Mouse (Mus musculus) heart, embryonic 14.5 days (tissue): ENCODE data around the gene Gm29609. TPM values are rescaled to one million over a fixed set of nuclear protein-coding genes. Genes with fewer than 3 reads are reported as not detected.

Experiments
- ATAC-seq: fragments of 200-750 bp; cut with Nextera tagmentation; 2 replicates; pipeline ENCODE4 v1.8.0; 2017; ENCODE audit warnings: low read depth, moderate TSS enrichment; ENCODE audit not compliant: insufficient number of reproducible peaks, insufficient read depth, low FRiP score
- H3K27ac ChIP-seq, 2 experiments: fragments of 200-500 bp in 1 of 2; fragments of 300-500 bp in 1 of 2; sonication (generic) in 1 of 2; replicated peaks in 1 of 2; 2 replicates each; pipeline ENCODE4 v1.5.1; 2012 to 2014; ENCODE audit warnings: low read depth in 2 of 2, low read length in 2 of 2, control low read depth in 1 of 2, mild to moderate bottlenecking in 1 of 2, mixed read lengths in 1 of 2; ENCODE audit not compliant: control insufficient read depth in 1 of 2, insufficient read depth in 1 of 2
- H3K27me3 ChIP-seq: fragments of 300-500 bp; sonication (generic); 2 replicates; pipeline ENCODE4 v1.6.1; 2014; ENCODE audit warnings: mild to moderate bottlenecking, low read length, control low read depth; ENCODE audit not compliant: control insufficient read depth, insufficient read depth
- H3K36me3 ChIP-seq: fragments of 300-500 bp; sonication (generic); 2 replicates; pipeline ENCODE4 v1.6.1; 2014; ENCODE audit warnings: mild to moderate bottlenecking, control low read depth, low read length, mixed read lengths; ENCODE audit not compliant: control insufficient read depth, insufficient read depth
- H3K4me1 ChIP-seq, 2 experiments: fragments of 200-500 bp in 1 of 2; fragments of 300-500 bp in 1 of 2; sonication (generic) in 1 of 2; 2 replicates each; pipeline ENCODE4 v1.6.1; 2012 to 2014; ENCODE audit warnings: low read length in 2 of 2, control low read depth in 1 of 2, mixed read lengths in 1 of 2; ENCODE audit not compliant: control insufficient read depth in 2 of 2, insufficient read depth in 2 of 2
- H3K4me2 ChIP-seq: fragments of 300-500 bp; sonication (generic); 2 replicates; pipeline ENCODE4 v1.6.1; 2014; ENCODE audit warnings: mild to moderate bottlenecking, low read length
- H3K4me3 ChIP-seq, 2 experiments: fragments of 200-500 bp in 1 of 2; fragments of 300-500 bp in 1 of 2; sonication (generic) in 1 of 2; 2 replicates each; pipeline ENCODE4 v1.5.1; 2012 to 2014; ENCODE audit warnings: low read length in 2 of 2, mild to moderate bottlenecking in 2 of 2, control low read depth in 1 of 2, low read depth in 1 of 2, moderate library complexity in 1 of 2; ENCODE audit not compliant: control insufficient read depth in 1 of 2, insufficient read depth in 1 of 2
- H3K9ac ChIP-seq: fragments of 300-500 bp; sonication (generic); 2 replicates; pipeline ENCODE4 v1.6.1; 2014; ENCODE audit warnings: mild to moderate bottlenecking, low read length
- H3K9me3 ChIP-seq: fragments of 300-500 bp; sonication (generic); 2 replicates; pipeline ENCODE4 v1.6.1; 2016; ENCODE audit warnings: low read length, control low read depth; ENCODE audit not compliant: control insufficient read depth
- WGBS: fragments of 180-500 bp; shearing (Covaris S2); extraction: QIAGEN DNeasy Blood & Tissue Kit; methylation state at CpG from one replicate; pipeline ENCODE4 v1.1.7; 2014; 5-methylcytosine and 5-hydroxymethylcytosine counted together
- polyA plus RNA-seq: library from polyadenylated mRNA; unstranded; fragments of >200 nt; fragmentation: Nextera tagmentation; extraction: Ambion mirVana; gene quantifications from 2 replicates; pipeline ENCODE4 v1.2.1, GENCODE M21; 2014

Gm29609 gene
- polyA plus RNA-seq, 1 experiment from 2014 or later: 1.1 TPM

DNA sequence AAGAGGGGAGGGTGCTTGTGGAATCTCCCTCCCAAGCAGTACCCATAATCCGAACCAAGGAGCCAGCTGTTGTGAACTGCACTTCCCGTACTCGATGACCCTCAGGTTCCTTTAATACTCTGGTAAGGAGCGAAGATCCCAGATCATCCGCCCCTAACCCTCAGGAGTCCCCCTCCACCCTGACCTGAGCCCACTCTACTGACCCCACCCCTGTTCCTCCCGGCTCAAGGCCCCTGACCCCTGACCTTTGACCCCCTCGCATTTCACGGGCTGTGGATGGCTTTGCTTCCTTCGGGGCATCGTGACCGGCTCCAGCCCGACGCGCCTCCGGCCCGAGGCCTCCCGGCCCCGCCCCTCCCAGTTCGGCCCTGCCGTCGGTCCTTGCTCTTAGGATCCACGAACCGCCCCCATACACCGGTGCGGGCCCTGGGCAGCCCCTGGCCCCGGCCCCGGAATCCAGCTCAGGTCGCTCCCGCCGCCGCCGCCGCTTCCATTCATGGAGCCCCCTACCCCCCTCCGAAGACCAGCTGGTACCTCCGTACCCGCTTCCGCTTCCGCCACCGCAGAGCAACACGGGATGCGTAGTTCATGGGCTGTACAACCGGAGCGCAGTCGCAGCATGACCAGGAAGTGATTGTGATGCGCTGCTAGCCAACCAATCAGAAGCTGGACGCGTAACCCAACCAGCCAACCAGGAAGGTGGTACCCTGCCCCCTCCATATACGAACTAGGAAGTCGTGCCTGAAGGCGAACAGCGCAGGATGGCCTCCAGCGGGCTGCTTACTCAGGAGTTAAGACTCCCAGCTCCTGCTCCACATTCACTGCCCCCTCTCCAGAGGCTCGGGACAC, 22.3 kb upstream of the Gm29609 start, which contains the start of gene Zfp513:
Zfp513 (minus strand) TSS at position 562 of the 849 bp plus-strand sequence.
- Histone ChIP-seq H3K4me3 (peak within 1 kb of the TSS; percentile 72 to 86), H3K9me3 (peaks cover 6% of the 10 kb centered on the region), H3K4me1 (peaks cover 5 to 15% of the 10 kb centered on the region in 2 experiments; a peak in 2 of 4 replicates), H3K27ac (peak within 1 kb of the TSS; percentile 79 to 86), H3K36me3 (peaks cover 82% of the 10 kb centered on the region), H3K9ac (peak within 1 kb of the TSS; percentile 90), H3K4me2 (peak within 1 kb of the TSS; percentile 90), H3K27me3 (no peaks in the 10 kb centered on the region)
- ATAC-seq: peak; percentile 94
- under 1% methylated on average over 53 of the region's 53 CpGs for WGBS

GRCm38 (mm10) chr5:31201042-31201741, 21.5 kb upstream of the Gm29609 start:
- H3K4me2 ChIP-seq: peak overlapping the region; percentile 90
- peaks cover 83% of the 10 kb centered on the region for H3K36me3 ChIP-seq
- 19% methylated on average over 13 of the region's 13 CpGs for WGBS
- peak overlapping the region; percentile 72 to 86 for H3K4me3 ChIP-seq
- peak overlapping the region; percentile 36 to 86 for H3K27ac ChIP-seq
- H3K9ac ChIP-seq: peak overlapping the region; percentile 90
- peaks cover 5 to 15% of the 10 kb centered on the region in 2 experiments; a peak in 2 of 4 replicates for H3K4me1 ChIP-seq
- no peak for ATAC-seq
- H3K27me3 ChIP-seq: no peaks in the 10 kb centered on the region
- H3K9me3 ChIP-seq: peaks cover 6% of the 10 kb centered on the region

GRCm38 (mm10) chr5:31200327-31200768, 20.6 kb upstream of the Gm29609 start:
- WGBS: 88% methylated on average over 27 of the region's 27 CpGs
- Histone ChIP-seq H3K4me3 (no peak overlapping the region; a peak in 1 of 4 replicates), H3K9me3 (peaks cover 6% of the 10 kb centered on the region), H3K36me3 (peaks cover 84% of the 10 kb centered on the region), H3K4me2 (0 out of 2 replicates have a peak overlapping the region, but pooled peaks have one; percentile 90), H3K4me1 (peaks cover 5 to 15% of the 10 kb centered on the region in 2 experiments; a peak in 2 of 4 replicates), H3K27ac (no peak overlapping the region), H3K9ac (no peak overlapping the region; the same call in 1 of the 2 replicates), H3K27me3 (no peaks in the 10 kb centered on the region)
- ATAC-seq: no peak

GRCm38 (mm10) chr5:31199893-31200292, 20.2 kb upstream of the Gm29609 start:
- peaks cover 6% of the 10 kb centered on the region for H3K9me3 ChIP-seq
- no peak for ATAC-seq

GRCm38 (mm10) chr5:31199321-31199892, 19.7 kb upstream of the Gm29609 start:
- no peak overlapping the region for H3K4me2 ChIP-seq
- no peak for ATAC-seq
- H3K9me3 ChIP-seq: peaks cover 6% of the 10 kb centered on the region
- H3K36me3 ChIP-seq: peaks cover 84% of the 10 kb centered on the region
- WGBS: 89% methylated on average over 19 of the region's 19 CpGs
- H3K4me1 ChIP-seq: peaks cover 5 to 16% of the 10 kb centered on the region in 2 experiments; a peak in 3 of 4 replicates
- no peaks in the 10 kb centered on the region for H3K27me3 ChIP-seq
- H3K9ac ChIP-seq: no peak overlapping the region
- H3K4me3 ChIP-seq: no peak overlapping the region
- no peak overlapping the region for H3K27ac ChIP-seq

More at GRCm38 (mm10) chr5:31199893-31200292, 20.2 kb upstream of the Gm29609 start:
- 90% methylated on average over 9 of the region's 9 CpGs for WGBS
- H3K4me1 ChIP-seq: peaks cover 5 to 15% of the 10 kb centered on the region in 2 experiments; a peak in 2 of 4 replicates
- H3K4me3 ChIP-seq: no peak overlapping the region
- peaks cover 84% of the 10 kb centered on the region for H3K36me3 ChIP-seq
- no peaks in the 10 kb centered on the region for H3K27me3 ChIP-seq
- H3K27ac ChIP-seq: no peak overlapping the region
- H3K9ac ChIP-seq: no peak overlapping the region
- H3K4me2 ChIP-seq: no peak overlapping the region

DNA sequence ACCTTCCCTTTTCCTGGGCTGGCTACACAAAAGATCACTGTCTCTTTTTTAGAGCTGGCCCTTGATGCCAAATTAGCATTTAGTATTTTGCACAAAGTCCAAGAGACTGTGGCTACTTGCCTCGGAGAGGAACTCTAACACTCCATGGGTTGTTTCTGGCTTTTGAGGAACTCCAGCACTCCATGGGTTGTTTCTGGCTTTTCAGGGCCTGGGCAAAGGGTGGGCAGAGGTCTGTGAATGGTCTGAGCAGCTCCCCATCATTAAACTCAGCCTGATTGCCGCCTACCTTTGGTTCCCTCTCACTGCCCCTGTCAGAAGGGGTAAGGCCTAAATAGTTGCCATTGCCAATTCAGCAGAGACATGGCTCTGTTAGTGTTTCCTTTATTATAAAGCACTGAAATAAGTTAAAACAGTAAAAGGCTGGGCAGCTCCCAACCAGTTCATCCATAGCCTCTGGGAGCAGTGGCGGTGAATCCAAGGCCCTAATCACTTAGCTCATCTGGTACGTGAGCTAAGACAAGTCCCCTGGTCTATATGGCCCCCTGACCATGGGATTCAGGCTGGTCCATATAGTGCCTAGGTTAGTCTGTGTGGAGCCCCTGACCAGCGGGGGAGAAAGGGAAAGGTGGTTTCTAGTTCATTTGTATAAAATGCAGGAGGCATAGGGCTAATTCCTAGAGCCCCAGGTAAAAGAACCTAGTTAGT, 19.1 kb upstream of the Gm29609 start:
- Histone ChIP-seq H3K4me3 (no peak overlapping the region), H3K36me3 (peaks cover 82% of the 10 kb centered on the region), H3K27ac (no peak overlapping the region), H3K4me2 (no peak overlapping the region), H3K9ac (0 out of 2 replicates have a peak overlapping the region, but pooled peaks have one; percentile 3), H3K4me1 (peaks cover 5 to 22% of the 10 kb centered on the region in 2 experiments; a peak in 3 of 4 replicates), H3K9me3 (peaks cover 6% of the 10 kb centered on the region), H3K27me3 (no peaks in the 10 kb centered on the region)
- 79% methylated on average over 5 of the region's 5 CpGs for WGBS
- ATAC-seq: no peak
